Mouse (Mus musculus): Measurements from ENCODE around the gene Wfs1. TPM values are rescaled to one million over a fixed set of nuclear protein-coding genes. Genes with fewer than 3 reads are reported as not detected.

The Wfs1 gene
- polyA plus RNA-seq, 1 experiment from 2014 or later: 10.9 TPM

DNA sequence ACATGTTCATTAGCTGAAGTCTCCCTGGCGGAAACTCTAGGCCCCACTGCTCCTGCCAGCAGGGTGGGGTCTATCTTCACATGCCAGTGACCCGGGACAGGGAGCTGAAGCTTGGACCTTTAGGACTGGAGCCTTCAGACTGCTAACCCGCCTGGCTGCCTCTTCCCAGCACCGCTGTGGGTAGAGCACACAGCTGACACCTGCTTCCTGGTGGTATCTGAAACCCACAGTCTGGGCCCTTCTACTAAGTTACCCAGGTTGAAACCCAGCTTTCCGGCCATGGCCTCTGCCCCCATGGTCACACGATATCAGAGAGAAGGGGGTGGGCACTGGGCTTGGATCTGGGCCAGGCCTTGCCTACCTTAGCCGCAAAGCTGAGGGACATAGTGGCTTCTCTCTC, 9.4 kb downstream of the Wfs1 start:
- no peaks in the 10 kb centered on the region for H3K9me3 ChIP-seq
- H3K9ac ChIP-seq: no peak overlapping the region
- no peak overlapping the region for H3K4me2 ChIP-seq (replicated peaks)
- 78% methylated on average over 7 of the region's 7 CpGs for WGBS
- no peak overlapping the region for H3K27ac ChIP-seq
- H3K4me1 ChIP-seq: no peaks in the 10 kb centered on the region
- no peaks in the 10 kb centered on the region for H3K27me3 ChIP-seq
- peaks cover 25% of the 10 kb centered on the region for H3K36me3 ChIP-seq
- no peak overlapping the region for H3K4me3 ChIP-seq
- no peak for ATAC-seq (ENCODE audit: low FRiP score, low read depth)

DNA sequence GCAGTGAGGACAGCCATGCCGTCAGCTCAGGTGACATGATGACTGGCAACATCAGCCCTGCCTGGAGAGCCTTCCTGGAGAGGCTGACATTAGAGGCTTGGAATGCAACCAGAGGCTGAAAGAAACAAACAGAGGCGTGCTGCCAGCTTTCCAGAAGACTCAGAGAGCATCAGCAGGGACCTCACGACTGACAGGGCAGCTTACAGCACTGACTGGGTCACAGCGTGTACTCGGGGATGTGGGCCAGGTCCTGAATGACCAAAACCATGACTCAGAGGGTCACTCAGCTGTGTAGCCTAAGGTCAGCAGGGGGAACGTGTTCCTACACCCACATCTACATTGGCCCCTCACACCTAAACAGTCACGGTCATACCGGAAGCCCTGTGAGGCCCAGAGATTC, 10.0 kb downstream of the Wfs1 start:
- Histone ChIP-seq H3K27ac (no peak overlapping the region), H3K4me2 (replicated peaks) (no peak overlapping the region), H3K36me3 (peaks cover 26% of the 10 kb centered on the region), H3K9ac (no peak overlapping the region), H3K27me3 (no peaks in the 10 kb centered on the region), H3K4me3 (no peak overlapping the region), H3K9me3 (no peaks in the 10 kb centered on the region), H3K4me1 (no peaks in the 10 kb centered on the region)
- ATAC-seq (ENCODE audit: low FRiP score, low read depth): no peak
- WGBS: 75% methylated on average over 8 of the region's 8 CpGs

DNA sequence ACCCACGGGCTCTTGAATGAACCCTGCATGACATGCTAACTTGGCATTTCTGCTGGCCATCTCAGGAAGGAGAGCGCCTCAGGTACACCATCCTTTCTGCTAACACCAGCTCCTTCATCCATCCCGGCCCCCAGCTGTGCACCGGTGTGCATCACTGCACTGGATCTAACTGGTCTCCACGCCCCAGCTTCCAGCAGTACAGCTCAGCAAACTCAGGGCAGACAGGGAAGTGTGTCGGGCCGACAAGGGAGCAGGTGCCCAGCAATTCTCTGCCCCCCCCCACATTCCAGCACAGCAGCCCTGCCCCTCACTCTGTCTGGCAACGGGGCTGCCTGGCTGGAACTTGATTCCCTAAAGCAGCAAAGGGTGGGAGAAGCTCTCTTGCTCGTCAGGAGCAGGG, 11.2 kb downstream of the Wfs1 start:
- H3K27ac ChIP-seq: no peak overlapping the region
- WGBS: 69% methylated on average over 9 of the region's 9 CpGs

DNA sequence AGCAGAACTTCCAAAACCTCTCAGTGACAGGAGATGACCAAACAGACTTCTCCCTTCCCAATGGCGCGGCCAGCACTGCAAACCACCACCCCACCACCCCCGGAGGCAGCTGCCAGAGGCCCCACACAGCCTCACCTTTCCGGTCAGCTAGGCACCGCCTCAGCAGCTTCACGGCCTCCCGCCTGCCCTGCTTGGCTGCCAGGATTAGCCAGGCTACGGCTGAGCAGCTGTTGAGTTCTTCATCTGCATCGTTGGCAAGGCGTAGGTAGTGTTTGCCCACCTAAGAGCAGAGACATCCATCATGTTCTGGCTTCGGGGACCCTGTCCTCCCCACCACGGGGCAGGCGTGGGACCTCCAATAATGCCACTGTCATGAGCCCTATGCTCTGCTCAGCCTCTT, 13.7 kb downstream of the Wfs1 start:
- no peak overlapping the region for H3K4me2 ChIP-seq (replicated peaks)
- no peak for ATAC-seq (ENCODE audit: low FRiP score, low read depth)

More for the DNA sequence above, 11.2 kb downstream of the Wfs1 start:
- ATAC-seq (ENCODE audit: low FRiP score, low read depth): peak; percentile 28; the same call in 1 of the 2 replicates
- Histone ChIP-seq H3K4me1 (no peaks in the 10 kb centered on the region), H3K4me2 (replicated peaks) (no peak overlapping the region), H3K36me3 (peaks cover 38% of the 10 kb centered on the region), H3K4me3 (no peak overlapping the region), H3K27me3 (no peaks in the 10 kb centered on the region), H3K9ac (no peak overlapping the region), H3K9me3 (no peaks in the 10 kb centered on the region)

DNA sequence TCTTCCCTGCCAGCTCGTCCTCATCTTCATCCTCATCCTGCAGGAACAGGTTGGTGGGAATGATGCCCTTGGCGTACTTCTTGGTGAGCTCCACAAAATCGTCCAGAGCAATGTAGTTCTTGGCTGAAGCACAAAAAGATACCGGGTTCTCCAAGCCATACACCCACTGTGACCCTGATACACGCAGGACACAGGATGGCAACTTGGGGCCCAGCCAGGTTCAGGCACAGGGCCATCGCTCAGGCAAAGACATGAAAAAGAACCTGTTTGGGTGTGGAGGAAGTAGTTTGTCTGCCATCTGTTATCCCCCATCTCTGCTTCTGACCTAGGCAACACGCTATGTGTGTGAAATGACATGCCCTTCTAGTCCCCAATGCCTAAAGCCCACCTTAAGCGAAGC, 17.4 kb downstream of the Wfs1 start:
- ATAC-seq (ENCODE audit: low FRiP score, low read depth): no peak
- no peaks in the 10 kb centered on the region for H3K27me3 ChIP-seq
- H3K4me1 ChIP-seq: no peaks in the 10 kb centered on the region
- no peaks in the 10 kb centered on the region for H3K9me3 ChIP-seq
- H3K36me3 ChIP-seq: peaks cover 75% of the 10 kb centered on the region
- 92% methylated on average over 8 of the region's 8 CpGs for WGBS
- H3K4me3 ChIP-seq: no peak overlapping the region
- no peak overlapping the region for H3K4me2 ChIP-seq (replicated peaks)
- no peak overlapping the region for H3K27ac ChIP-seq
- no peak overlapping the region for H3K9ac ChIP-seq

More for the DNA sequence above, 13.7 kb downstream of the Wfs1 start:
- no peaks in the 10 kb centered on the region for H3K9me3 ChIP-seq
- H3K27ac ChIP-seq: no peak overlapping the region
- no peak overlapping the region for H3K4me3 ChIP-seq
- H3K4me1 ChIP-seq: no peaks in the 10 kb centered on the region
- 85% methylated on average over 13 of the region's 13 CpGs for WGBS
- H3K36me3 ChIP-seq: peaks cover 54% of the 10 kb centered on the region
- no peaks in the 10 kb centered on the region for H3K27me3 ChIP-seq
- no peak overlapping the region for H3K9ac ChIP-seq

DNA sequence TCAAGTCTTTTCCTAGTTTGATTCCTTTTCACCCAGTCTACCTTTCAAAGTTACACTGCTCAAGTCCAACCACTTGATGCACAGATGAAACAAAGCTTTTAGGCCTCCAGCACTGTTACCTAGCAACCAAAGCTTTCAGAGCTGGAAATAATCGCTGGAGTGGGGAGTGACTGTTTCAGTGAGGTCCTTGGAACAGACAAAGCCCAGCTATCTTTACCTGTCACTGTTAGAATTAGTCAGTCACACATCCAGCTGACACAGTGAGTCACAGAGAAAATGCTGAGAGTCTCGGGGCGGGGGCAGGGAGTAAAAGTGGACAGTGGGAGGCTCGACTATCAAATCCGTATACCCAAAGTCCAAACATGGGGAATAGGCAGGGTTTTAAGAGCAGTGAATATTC, 28.5 kb downstream of the Wfs1 start:
- Histone ChIP-seq H3K4me3 (no peak overlapping the region), H3K27me3 (no peaks in the 10 kb centered on the region), H3K4me1 (no peaks in the 10 kb centered on the region), H3K27ac (no peak overlapping the region), H3K36me3 (peaks cover 7% of the 10 kb centered on the region), H3K4me2 (replicated peaks) (no peak overlapping the region), H3K9ac (no peak overlapping the region), H3K9me3 (no peaks in the 10 kb centered on the region; the same call in 1 of the 2 replicates)
- 59% methylated on average over 5 of the region's 5 CpGs for WGBS
- no peak for ATAC-seq (ENCODE audit: low FRiP score, low read depth)

DNA sequence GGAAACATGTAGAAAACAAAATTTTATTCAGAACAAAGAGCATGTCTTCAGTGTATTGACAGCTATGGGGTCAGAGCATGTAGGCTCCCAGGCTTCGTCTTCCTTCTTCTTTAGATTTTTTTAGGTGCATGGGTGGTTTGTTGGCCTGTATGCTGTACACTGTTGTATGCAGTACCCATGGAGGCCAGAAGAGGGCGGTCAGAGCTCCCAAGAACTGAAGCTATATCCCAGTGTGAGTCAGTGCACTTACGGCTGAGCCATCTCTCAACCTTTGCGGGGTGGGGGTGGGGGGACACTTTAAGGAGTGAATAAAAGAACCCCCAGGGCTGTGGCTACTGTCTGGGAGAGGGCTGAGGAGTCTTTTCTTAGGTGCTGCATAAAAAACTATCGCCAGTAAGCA, 30.2 kb downstream of the Wfs1 start:
- 37% methylated on average over 5 of the region's 5 CpGs for WGBS
- no peaks in the 10 kb centered on the region for H3K4me1 ChIP-seq
- H3K27me3 ChIP-seq: no peaks in the 10 kb centered on the region
- no peak for ATAC-seq (ENCODE audit: low FRiP score, low read depth)
- H3K9ac ChIP-seq: no peak overlapping the region
- H3K27ac ChIP-seq: no peak overlapping the region
- no peaks in the 10 kb centered on the region for H3K36me3 ChIP-seq
- no peaks in the 10 kb centered on the region for H3K9me3 ChIP-seq
- H3K4me2 ChIP-seq (replicated peaks): no peak overlapping the region
- H3K4me3 ChIP-seq: no peak overlapping the region

DNA sequence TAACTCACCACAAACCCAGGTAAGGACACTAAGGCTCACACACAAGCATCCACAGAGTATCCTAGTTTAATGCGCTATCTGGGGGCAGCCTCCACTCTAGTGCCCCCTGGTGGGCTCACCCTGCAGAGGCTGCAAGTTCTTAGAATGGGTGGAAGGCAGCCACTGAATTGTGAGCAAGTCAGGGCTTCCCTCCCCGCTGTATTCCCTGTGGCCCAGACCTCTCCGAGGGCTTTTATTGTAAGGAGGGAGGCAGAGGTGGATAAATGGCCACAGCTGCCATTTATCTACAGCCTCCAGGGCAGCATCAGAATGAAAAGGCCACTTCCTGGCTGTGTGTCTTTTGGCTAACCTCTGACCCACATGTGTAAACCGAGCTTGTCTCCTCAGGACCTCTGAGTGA, 33.6 kb downstream of the Wfs1 start:
- no peak for ATAC-seq (ENCODE audit: low FRiP score, low read depth)
- whole genome bisulfite sequencing: 24% methylated on average over 4 of the region's 4 CpGs

DNA sequence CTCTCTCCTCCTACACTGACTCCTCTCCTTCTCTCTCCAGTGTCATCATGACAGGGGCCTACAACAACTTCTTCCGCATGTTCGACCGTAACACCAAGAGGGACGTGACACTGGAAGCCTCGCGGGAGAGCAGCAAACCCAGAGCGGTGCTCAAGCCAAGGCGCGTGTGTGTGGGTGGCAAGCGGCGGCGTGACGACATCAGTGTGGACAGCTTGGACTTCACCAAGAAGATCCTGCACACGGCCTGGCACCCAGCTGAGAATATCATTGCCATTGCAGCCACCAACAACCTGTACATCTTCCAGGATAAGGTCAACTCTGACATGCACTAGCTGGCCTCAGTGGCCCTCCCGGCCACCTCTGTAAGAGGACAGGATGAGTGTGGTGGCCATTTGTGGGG, 36.7 kb downstream of the Wfs1 start:
- H3K4me2 ChIP-seq (replicated peaks): no peak overlapping the region
- H3K27me3 ChIP-seq: peaks cover 6% of the 10 kb centered on the region; the same call in 1 of the 2 replicates
- H3K36me3 ChIP-seq: no peaks in the 10 kb centered on the region
- no peak overlapping the region for H3K27ac ChIP-seq
- no peaks in the 10 kb centered on the region for H3K9me3 ChIP-seq
- WGBS: 93% methylated on average over 15 of the region's 15 CpGs
- H3K9ac ChIP-seq: no peak overlapping the region
- H3K4me1 ChIP-seq: no peaks in the 10 kb centered on the region
- H3K4me3 ChIP-seq: no peak overlapping the region
- no peak for ATAC-seq (ENCODE audit: low FRiP score, low read depth)

More for the DNA sequence above, 33.6 kb downstream of the Wfs1 start:
- H3K27ac ChIP-seq: no peak overlapping the region
- H3K36me3 ChIP-seq: no peaks in the 10 kb centered on the region
- H3K4me3 ChIP-seq: no peak overlapping the region
- H3K9ac ChIP-seq: no peak overlapping the region
- no peaks in the 10 kb centered on the region for H3K27me3 ChIP-seq
- H3K4me1 ChIP-seq: no peaks in the 10 kb centered on the region
- H3K9me3 ChIP-seq: no peaks in the 10 kb centered on the region
- H3K4me2 ChIP-seq (replicated peaks): no peak overlapping the region

DNA sequence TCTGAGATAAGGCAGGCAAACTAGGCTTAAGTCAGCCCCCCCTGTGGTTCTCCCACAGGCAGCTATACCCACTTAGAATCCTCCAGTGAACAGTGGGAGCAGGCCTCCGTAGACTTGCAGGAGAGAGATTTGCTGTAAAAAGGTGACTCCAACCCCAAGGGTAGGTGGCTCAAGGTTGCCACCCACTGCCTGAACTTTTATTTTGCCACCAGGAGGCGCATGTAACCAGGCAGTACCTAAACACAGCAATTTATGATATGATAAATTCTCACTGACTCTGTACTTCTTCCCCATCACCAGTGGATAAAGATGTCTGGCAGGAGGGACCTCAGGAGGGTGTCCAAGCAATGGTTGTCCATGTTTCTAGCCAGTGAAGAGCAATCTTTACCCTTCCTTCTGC, 38.1 kb downstream of the Wfs1 start:
- Histone ChIP-seq H3K4me2 (replicated peaks) (no peak overlapping the region), H3K27ac (no peak overlapping the region), H3K27me3 (peaks cover 9% of the 10 kb centered on the region; the same call in 1 of the 2 replicates), H3K36me3 (no peaks in the 10 kb centered on the region), H3K4me3 (no peak overlapping the region), H3K9ac (no peak overlapping the region), H3K4me1 (no peaks in the 10 kb centered on the region), H3K9me3 (no peaks in the 10 kb centered on the region)
- ATAC-seq (ENCODE audit: low FRiP score, low read depth): no peak
- 49% methylated on average over 2 of the region's 2 CpGs for WGBS

DNA sequence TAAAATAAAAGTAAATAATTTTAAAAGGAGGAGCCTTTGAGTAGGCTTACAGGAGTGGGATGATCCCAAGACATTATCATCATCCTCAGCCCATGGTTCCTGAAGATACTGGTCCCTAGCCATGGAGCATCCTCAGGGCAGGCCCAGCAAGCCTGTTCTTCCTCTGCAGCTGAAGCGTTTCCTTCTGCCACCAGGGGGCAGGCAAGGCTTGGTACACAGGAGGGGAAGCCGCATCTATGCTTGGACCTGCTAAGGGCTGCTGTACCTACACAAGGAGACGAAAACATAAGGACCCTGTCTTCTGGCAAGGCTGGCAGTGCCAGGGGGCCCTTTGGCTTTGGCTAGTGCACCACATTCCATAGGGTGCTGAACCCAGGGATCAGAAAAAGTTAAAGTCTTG, 40.2 kb downstream of the Wfs1 start:
- H3K27ac ChIP-seq: no peak overlapping the region
- no peaks in the 10 kb centered on the region for H3K4me1 ChIP-seq
- no peaks in the 10 kb centered on the region for H3K9me3 ChIP-seq
- 14% methylated on average over 3 of the region's 3 CpGs for WGBS
- H3K27me3 ChIP-seq: peaks cover 15% of the 10 kb centered on the region; the same call in 1 of the 2 replicates
- no peak overlapping the region for H3K9ac ChIP-seq
- H3K36me3 ChIP-seq: no peaks in the 10 kb centered on the region
- no peak for ATAC-seq (ENCODE audit: low FRiP score, low read depth)
- no peak overlapping the region for H3K4me2 ChIP-seq (replicated peaks)
- H3K4me3 ChIP-seq: no peak overlapping the region

DNA sequence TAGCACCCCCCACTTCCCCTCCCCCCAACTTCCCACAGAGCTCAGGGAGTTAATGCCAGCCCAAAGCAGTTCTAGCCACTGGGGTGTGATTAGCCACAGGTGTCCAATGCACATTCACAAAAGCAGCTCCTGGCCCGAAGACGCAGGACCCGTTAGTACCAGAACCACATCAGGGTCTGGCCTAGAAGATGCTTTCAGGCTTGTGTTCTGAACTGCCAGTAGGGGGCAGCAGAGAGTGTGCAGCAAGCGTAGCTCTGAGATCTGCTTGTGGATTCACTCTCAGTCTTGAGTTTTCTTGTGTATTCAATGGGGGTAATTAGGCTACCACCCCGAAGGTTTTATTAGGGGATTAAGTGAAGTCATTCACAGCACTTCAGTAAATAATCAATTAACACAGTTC, 42.6 kb downstream of the Wfs1 start:
- no peaks in the 10 kb centered on the region for H3K9me3 ChIP-seq
- H3K9ac ChIP-seq: no peak overlapping the region
- no peak for ATAC-seq (ENCODE audit: low FRiP score, low read depth)
- no peaks in the 10 kb centered on the region for H3K36me3 ChIP-seq
- H3K27ac ChIP-seq: no peak overlapping the region
- H3K27me3 ChIP-seq: peaks cover 15% of the 10 kb centered on the region; the same call in 1 of the 2 replicates
- no peak overlapping the region for H3K4me3 ChIP-seq
- WGBS: 8% methylated on average over 5 of the region's 5 CpGs
- H3K4me1 ChIP-seq: no peaks in the 10 kb centered on the region
- no peak overlapping the region for H3K4me2 ChIP-seq (replicated peaks)

DNA sequence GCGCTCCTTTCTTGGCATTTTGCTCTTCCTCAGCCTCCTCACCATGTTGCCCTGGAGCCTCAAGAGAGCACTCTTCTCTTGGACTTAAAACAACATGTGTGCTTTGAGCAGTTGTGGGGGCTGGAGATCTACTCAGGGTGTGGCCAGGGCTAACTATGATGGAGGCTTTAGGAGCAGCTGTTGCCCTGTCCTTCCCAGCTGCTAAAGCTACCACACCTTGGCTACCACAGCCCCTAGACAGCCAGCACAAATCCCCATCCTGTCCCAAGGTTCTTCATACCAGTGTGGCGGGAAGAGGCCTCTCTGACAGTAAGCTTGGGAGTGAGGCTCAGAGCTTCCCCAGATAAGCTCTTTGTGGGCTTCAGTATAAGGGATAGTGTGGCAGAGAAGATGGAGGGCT, 43.3 kb downstream of the Wfs1 start:
- Histone ChIP-seq H3K4me1 (no peaks in the 10 kb centered on the region), H3K4me2 (replicated peaks) (no peak overlapping the region), H3K27me3 (peaks cover 15% of the 10 kb centered on the region; the same call in 1 of the 2 replicates), H3K9me3 (no peaks in the 10 kb centered on the region), H3K4me3 (no peak overlapping the region), H3K27ac (no peak overlapping the region), H3K36me3 (no peaks in the 10 kb centered on the region), H3K9ac (no peak overlapping the region)
- WGBS: 78% methylated on average over 2 of the region's 2 CpGs
- ATAC-seq (ENCODE audit: low FRiP score, low read depth): no peak

Measured in limb, embryonic 13.5 days (tissue).